Mouse (Mus musculus) right cerebral cortex, adult 2 months (tissue): ENCODE data around the gene Lrrtm4.

Source experiments
- DNase-seq, 2 experiments: peaks; one replicate each; pipeline ENCODE4 v3.0.0; 2021 to 2022; ENCODE audit warnings: low spot score in 2 of 2

The Lrrtm4 gene

GRCm38 (mm10) chr6:80303568-80303967 lies 284.9 kb downstream of the Lrrtm4 start:
- DNase-seq, result no peak

DNA sequence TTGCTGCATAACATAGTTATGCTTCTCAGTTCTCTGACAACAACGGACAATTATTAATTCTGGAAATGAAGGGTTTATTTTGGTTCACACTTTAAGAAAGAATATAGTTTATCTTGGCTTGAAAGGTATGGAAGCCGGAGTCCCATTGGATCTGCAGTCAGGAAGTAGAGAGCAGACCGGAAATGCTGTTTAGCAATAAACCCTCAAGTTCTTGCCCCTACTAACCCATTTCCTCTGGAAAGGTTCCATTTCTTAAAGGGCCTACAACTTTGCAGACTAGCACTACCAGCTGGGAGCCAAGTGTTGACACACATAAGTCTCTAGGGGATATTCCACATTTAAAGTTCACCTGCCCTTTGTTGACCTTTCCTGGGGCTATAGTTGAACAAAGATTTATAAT lies 309.7 kb downstream of the Lrrtm4 start:
- DNase-seq, result no peak

- no peak for DNase-seq
These were observed 313.1 kb downstream of the Lrrtm4 start for GRCm38 (mm10) chr6:80331751-80332150.

DNA sequence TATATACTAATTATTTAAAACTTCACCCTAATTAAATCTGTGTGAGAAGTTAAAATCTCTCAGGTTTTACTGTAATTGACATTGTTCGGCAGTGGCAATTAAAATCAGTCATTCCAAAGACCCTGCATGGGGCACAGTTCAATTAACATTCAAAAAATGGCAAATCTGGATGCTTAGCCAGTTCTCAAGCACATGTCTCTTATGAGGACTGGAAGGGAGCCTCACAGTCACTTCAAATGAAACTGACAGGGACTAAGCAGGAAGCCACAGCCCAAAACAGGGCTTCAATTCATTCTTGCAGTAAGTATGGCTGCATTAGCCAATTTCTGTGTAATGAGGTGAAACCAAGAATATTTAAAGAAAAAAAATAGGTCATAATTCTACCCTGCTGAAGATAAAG lies 333.6 kb downstream of the Lrrtm4 start:
- DNase-seq, result no peak

DNA sequence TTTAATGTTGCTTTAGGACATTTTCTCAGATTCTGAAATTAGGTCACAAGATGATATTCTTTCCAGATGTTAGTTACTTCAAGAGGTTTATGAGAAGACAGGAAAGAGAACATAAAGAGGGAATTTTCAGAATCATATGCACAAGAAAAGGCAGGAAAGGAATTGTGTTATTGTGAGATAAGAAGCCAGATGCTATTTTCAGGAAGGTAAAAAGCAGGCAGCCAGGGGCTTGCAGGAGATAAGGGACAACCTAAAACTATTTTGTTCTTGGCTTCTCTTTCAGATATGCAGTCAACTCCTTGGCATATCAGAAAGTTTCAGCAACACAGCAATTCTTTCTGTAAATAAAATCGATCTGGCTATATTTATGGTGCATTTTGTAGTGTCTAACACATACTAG lies 338.4 kb downstream of the Lrrtm4 start:
- DNase-seq, result no peak

DNA sequence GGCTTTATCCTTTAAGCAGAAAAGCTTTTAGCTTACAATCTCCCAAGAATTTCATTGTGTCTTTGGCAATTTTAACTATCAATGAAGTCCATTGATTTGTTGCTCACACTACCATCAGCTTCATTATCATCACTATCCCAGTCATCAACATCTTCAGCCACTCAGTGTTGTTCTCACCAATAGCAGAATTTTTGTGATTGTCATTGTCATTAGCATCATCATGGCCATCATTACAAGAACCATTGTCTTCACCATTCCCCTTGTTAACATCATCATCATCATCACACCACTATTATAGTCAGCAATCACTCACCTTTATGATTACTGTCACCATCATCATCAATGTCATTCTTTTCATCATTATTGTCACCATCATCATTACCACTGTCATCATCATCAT lies 344.9 kb downstream of the Lrrtm4 start:
- DNase-seq, result no peak

- no peak for DNase-seq
These were observed 347.9 kb downstream of the Lrrtm4 start for GRCm38 (mm10) chr6:80366532-80366931.

GRCm38 (mm10) chr6:80389571-80389970 lies 370.9 kb downstream of the Lrrtm4 start:
- DNase-seq, result no peak

- no peak for DNase-seq
These were observed 388.1 kb downstream of the Lrrtm4 start for GRCm38 (mm10) chr6:80406757-80407156.

- no peak for DNase-seq
These were observed 421.5 kb downstream of the Lrrtm4 start for GRCm38 (mm10) chr6:80440135-80440534.

DNA sequence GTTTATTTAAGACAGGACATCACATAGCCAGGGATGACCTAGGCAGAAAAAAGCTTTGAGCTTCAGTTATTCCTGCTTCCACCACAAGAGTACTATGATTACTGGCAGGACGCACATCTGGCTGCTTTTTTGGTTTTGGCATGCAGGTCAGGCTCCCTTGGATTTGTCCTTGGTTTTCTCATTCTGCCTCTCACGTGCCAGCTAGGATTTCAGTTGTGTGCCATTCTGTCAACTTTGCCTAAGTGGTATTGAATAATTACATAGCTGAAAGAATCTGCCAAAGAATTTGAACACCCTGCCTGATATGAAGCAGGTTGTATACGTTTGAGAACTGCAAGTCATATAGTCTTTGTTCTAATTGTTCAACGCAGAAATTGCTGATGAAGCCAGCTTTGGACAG lies 451.9 kb downstream of the Lrrtm4 start:
- DNase-seq, result no peak

GRCm38 (mm10) chr6:80476153-80476552 lies 457.5 kb downstream of the Lrrtm4 start:
- DNase-seq, result no peak

GRCm38 (mm10) chr6:80545017-80545416 lies 526.3 kb downstream of the Lrrtm4 start:
- no peak for DNase-seq

GRCm38 (mm10) chr6:80549907-80550306 lies 531.2 kb downstream of the Lrrtm4 start:
- no peak for DNase-seq

GRCm38 (mm10) chr6:80553398-80553797 lies 534.7 kb downstream of the Lrrtm4 start:
- DNase-seq, result no peak

DNA sequence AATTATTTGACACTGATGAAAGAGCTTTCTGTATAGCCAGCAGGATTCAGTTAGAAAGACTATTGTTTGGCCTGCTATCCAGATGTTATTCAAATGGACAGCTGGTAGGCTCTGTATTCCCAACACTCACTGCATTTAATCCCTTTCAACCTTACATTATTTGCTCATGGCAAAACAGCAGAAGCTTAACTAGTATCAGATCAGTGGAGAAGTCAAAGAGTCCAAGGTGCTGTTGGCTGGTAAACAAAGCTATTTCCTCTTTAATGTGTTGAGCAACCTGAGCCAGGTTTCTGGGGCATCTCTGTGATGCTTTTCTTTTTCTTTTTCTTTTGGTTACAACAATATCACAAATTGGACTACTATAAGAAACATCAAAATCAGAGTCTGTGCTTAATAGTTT lies 536.3 kb downstream of the Lrrtm4 start:
- DNase-seq, result no peak

GRCm38 (mm10) chr6:80577227-80577626 lies 558.5 kb downstream of the Lrrtm4 start:
- DNase-seq, result no peak

DNA sequence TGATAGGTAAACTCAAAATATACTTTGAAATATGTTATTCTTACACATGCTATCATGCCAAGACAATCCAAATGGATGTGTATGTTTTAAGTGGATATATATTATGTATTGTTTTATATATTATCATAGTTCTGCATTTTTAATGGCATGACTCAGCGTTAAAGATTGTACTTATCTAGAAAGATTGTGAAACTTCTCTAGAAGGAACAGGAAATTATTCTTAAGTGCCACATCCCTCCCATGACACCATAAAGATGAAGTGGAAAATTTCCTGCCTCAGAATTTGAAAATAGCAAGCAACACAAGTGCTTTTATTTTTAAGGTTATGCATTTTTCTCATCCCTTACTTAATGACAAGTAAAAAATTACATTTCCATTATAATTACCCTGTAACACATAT lies 563.5 kb downstream of the Lrrtm4 start:
- DNase-seq, result no peak

- DNase-seq, result no peak
These were observed 571.1 kb downstream of the Lrrtm4 start for GRCm38 (mm10) chr6:80589776-80590175.

DNA sequence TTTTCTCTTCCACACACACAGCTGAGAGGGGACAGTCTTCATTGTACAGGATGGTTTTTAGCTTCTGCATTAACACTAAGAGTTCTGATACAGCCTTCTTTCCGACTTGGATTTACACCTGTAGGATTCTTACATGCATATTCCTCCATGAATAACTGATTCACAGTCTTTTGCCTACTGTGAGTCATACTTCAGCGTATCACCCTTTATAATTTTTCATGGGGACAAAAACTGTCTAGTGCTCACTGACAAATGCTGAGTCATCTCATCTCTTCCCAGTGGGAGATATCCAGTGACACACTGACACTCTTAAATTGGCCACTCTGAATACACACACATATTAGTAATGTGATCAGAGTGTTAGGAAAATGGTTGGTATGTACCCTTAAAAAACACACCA lies 600.8 kb downstream of the Lrrtm4 start:
- no peak for DNase-seq

- peak in 1 of 2 experiments; percentile 12 for DNase-seq
These were observed 604.1 kb downstream of the Lrrtm4 start for GRCm38 (mm10) chr6:80622676-80623334.

DNA sequence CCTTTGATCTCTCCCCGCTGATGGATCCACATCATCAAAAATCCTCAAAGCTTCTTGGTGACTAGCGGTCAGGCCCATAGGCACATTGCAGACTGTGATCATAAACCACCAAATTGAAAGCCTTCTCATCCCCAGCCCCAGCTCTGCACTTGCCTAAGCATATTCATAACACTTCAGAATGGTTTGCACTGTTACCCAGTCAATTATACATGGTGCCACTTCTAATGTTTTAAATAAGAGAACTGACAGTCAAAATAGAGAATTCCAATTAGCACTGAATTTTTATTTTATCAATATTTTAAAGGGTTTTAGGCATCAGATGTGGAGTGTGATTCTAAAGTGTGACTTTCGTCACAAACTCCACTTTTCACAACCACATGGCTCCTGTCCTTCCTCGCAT lies 606.8 kb downstream of the Lrrtm4 start:
- DNase-seq, result no peak

DNA sequence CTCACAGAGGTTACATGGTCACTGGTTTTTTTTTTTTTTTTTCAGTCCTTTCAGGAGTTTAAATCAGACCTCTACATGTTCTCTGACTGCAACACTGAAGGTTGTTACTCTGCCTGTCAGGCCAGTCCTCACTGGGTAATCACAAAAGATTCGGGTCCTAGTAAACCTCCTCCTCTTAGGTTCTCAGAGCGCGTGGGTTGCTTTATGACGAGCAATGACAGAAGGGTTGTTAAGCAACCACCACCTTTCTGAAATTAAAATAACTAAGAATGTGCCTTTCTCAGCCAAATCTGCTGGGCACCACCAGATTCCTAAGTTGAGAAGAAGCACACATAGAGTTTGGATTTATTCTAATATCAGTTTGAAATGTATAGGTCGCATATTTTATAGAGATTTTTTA lies 644.1 kb downstream of the Lrrtm4 start:
- peak; percentile 8 to 10 for DNase-seq

GRCm38 (mm10) chr6:80664039-80664438 lies 645.4 kb downstream of the Lrrtm4 start:
- DNase-seq, result peak in 1 of 2 experiments; percentile 6
